Mouse (Mus musculus) stomach, postnatal 0 days (tissue): ENCODE measurements around the gene Gata5. TPM values are rescaled to one million over a fixed set of nuclear protein-coding genes. Genes with fewer than 3 reads are reported as not detected.

ENCODE experiments used
- ATAC-seq: fragments of 200-750 bp; cut with Nextera tagmentation; 2 replicates; pipeline ENCODE4 v1.8.0; 2017; ENCODE audit not compliant: low FRiP score, low TSS enrichment
- DNase-seq: peaks from one replicate; pipeline ENCODE4 v3.0.0-alpha.2; 2016; ENCODE audit warnings: low spot score
- H3K27ac ChIP-seq: fragments of 300-500 bp; sonication (generic); replicated peaks from 2 replicates; pipeline ENCODE4 v1.5.1; 2014; ENCODE audit warnings: mild to moderate bottlenecking, control low read depth
- H3K27me3 ChIP-seq: fragments of 300-500 bp; sonication (generic); 2 replicates; pipeline ENCODE4 v1.6.1; 2014; ENCODE audit warnings: low read length; ENCODE audit not compliant: control insufficient read depth, insufficient read depth
- H3K36me3 ChIP-seq: fragments of 300-500 bp; sonication (generic); 2 replicates; pipeline ENCODE4 v1.6.1; 2014; ENCODE audit warnings: low read length, mixed read lengths; ENCODE audit not compliant: control insufficient read depth, insufficient read depth
- H3K4me1 ChIP-seq: fragments of 300-500 bp; sonication (generic); replicated peaks from 2 replicates; pipeline ENCODE4 v1.6.1; 2014; ENCODE audit warnings: antibody characterized with exemption; ENCODE audit not compliant: control insufficient read depth, insufficient read depth
- H3K4me2 ChIP-seq: fragments of 300-500 bp; sonication (generic); replicated peaks from 2 replicates; pipeline ENCODE4 v1.6.1; 2014; ENCODE audit warnings: low read depth, mild to moderate bottlenecking, control low read depth, moderate library complexity
- H3K4me3 ChIP-seq: fragments of 300-500 bp; sonication (generic); 2 replicates; pipeline ENCODE4 v1.5.1; 2014; ENCODE audit warnings: low read depth, low read length, control low read depth
- H3K9ac ChIP-seq: fragments of 300-500 bp; sonication (generic); 2 replicates; pipeline ENCODE4 v1.6.1; 2014; ENCODE audit warnings: mild to moderate bottlenecking, low read length, control low read depth, mixed read lengths
- H3K9me3 ChIP-seq: fragments of 300-500 bp; sonication (generic); 2 replicates; pipeline ENCODE4 v1.6.1; 2016; ENCODE audit warnings: low read length; ENCODE audit not compliant: control insufficient read depth
- CTCF ChIP-seq: IDR thresholded peaks from 2 replicates; pipeline ENCODE4 v1.5.1; 2016; ENCODE audit warnings: antibody characterized with exemption, low read depth, mild to moderate bottlenecking, moderate library complexity
- EP300 ChIP-seq: optimal IDR thresholded peaks from 2 replicates; pipeline ENCODE3; 2016; ENCODE audit warnings: antibody characterized with exemption
- WGBS: fragments of 180-500 bp; shearing (Covaris S2); extraction: QIAGEN DNeasy Blood & Tissue Kit; methylation state at CpG from one replicate; pipeline ENCODE4 v1.1.7; 2014; 5-methylcytosine and 5-hydroxymethylcytosine counted together
- polyA plus RNA-seq: library from polyadenylated mRNA; unstranded; fragments of >200 nt; fragmentation: Nextera tagmentation; extraction: Ambion mirVana; gene quantifications from 2 replicates; pipeline ENCODE4 v1.2.1, GENCODE M21; 2015

Gata5 gene
- polyA plus RNA-seq, 1 experiment from 2014 or later = 5.9 TPM

- no peaks in the 10 kb centered on the region for H3K9me3 ChIP-seq
- H3K9ac ChIP-seq = no peak overlapping the region
- no peak overlapping the region for H3K4me3 ChIP-seq
- H3K4me2 ChIP-seq = no peak overlapping the region
- H3K36me3 ChIP-seq = no peaks in the 10 kb centered on the region
- WGBS = 26% methylated on average over 5 of the region's 5 CpGs
- no peak overlapping the region for H3K27ac ChIP-seq
- no peak for DNase-seq
- ATAC-seq = no peak; the same call in 1 of the 2 replicates
- H3K27me3 ChIP-seq = no peaks in the 10 kb centered on the region
- no peak for TF ChIP-seq CTCF
- TF ChIP-seq EP300 = no peak
- no peaks in the 10 kb centered on the region for H3K4me1 ChIP-seq
Measured at GRCm38 (mm10) chr2:180300771-180301170, 33.7 kb downstream of the Gata5 start.

GRCm38 (mm10) chr2:180300252-180300651 is 34.2 kb downstream of the Gata5 start:
- H3K4me2 ChIP-seq = no peak overlapping the region
- H3K4me3 ChIP-seq = no peak overlapping the region
- H3K4me1 ChIP-seq = no peaks in the 10 kb centered on the region
- TF ChIP-seq EP300 (no peak), CTCF (no peak)
- no peak for DNase-seq
- H3K27me3 ChIP-seq = no peaks in the 10 kb centered on the region
- H3K36me3 ChIP-seq = no peaks in the 10 kb centered on the region
- H3K27ac ChIP-seq = no peak overlapping the region
- 28% methylated on average over 2 of the region's 2 CpGs for WGBS
- ATAC-seq = no peak
- no peaks in the 10 kb centered on the region for H3K9me3 ChIP-seq
- no peak overlapping the region for H3K9ac ChIP-seq

DNA sequence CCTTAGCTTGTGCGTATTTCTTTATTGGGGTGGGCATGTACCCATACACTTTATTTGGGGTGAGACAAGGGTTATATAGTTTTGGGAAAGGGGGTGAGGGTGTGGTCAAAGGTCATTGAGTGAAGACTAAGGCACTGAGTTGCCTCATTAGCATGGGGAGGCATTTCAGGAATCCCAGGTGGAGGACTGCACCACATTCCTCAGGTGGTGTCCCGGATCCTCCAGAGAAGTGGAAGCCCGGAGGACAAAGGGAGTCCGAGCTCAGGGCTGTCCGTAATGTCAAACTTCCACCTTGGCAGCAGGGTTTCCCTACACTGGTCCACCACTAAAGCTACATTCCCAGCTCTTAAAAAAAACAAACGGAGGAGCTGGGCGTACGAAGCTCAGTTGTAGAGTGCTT is 41.6 kb downstream of the Gata5 start:
- 67% methylated on average over 8 of the region's 8 CpGs for WGBS
- Histone ChIP-seq H3K4me1 (peaks cover 10% of the 10 kb centered on the region), H3K4me3 (no peak overlapping the region), H3K9ac (no peak overlapping the region), H3K36me3 (no peaks in the 10 kb centered on the region), H3K9me3 (no peaks in the 10 kb centered on the region), H3K4me2 (no peak overlapping the region), H3K27ac (no peak overlapping the region), H3K27me3 (no peaks in the 10 kb centered on the region)
- DNase-seq (no peak), ATAC-seq (no peak)
- TF ChIP-seq CTCF (no peak), EP300 (no peak)

GRCm38 (mm10) chr2:180292026-180292425 is 42.5 kb downstream of the Gata5 start:
- no peaks in the 10 kb centered on the region for H3K9me3 ChIP-seq
- 0 out of 2 replicates have a peak overlapping the region, but pooled peaks have one; percentile 14 for H3K4me2 ChIP-seq
- no peaks in the 10 kb centered on the region for H3K36me3 ChIP-seq
- no peaks in the 10 kb centered on the region for H3K27me3 ChIP-seq
- TF ChIP-seq CTCF (no peak), EP300 (no peak)
- H3K4me1 ChIP-seq = peaks cover 10% of the 10 kb centered on the region
- peak overlapping the region; percentile 49 for H3K27ac ChIP-seq
- DNase-seq (no peak), ATAC-seq (peak; percentile 2; the same call in 1 of the 2 replicates)
- WGBS = 38% methylated on average over 4 of the region's 4 CpGs
- H3K4me3 ChIP-seq = no peak overlapping the region
- H3K9ac ChIP-seq = 0 out of 2 replicates have a peak overlapping the region, but pooled peaks have one; percentile 18

DNA sequence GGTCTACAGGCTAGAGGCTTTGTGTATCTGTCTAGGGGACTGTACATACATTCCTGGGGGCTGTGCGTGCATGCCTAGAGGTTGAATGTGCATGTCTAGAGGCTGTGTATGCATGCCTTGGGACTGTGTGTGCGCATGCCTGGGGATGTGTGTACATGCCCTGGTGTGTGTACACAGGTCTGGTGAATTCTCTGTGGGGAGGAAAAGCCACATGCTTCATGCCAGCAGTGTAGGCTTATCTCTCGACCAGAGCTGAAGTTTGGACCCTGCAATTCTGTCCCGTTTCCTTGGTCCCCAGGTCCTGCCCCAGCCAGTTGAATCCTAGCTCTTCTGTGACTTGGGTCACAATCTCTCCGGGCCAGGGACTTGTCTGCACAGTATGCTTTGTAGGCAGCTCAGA is 42.9 kb downstream of the Gata5 start:
- H3K9ac ChIP-seq = 0 out of 2 replicates have a peak overlapping the region, but pooled peaks have one; percentile 18
- no peaks in the 10 kb centered on the region for H3K9me3 ChIP-seq
- DNase-seq (peak; percentile 73), ATAC-seq (peak; percentile 88)
- WGBS = 48% methylated on average over 5 of the region's 5 CpGs
- peak overlapping the region; percentile 49 for H3K27ac ChIP-seq
- H3K4me3 ChIP-seq = no peak overlapping the region
- no peaks in the 10 kb centered on the region for H3K27me3 ChIP-seq
- peaks cover 10% of the 10 kb centered on the region for H3K4me1 ChIP-seq
- TF ChIP-seq EP300 = no peak
- no peak for TF ChIP-seq CTCF
- H3K4me2 ChIP-seq = no peak overlapping the region
- no peaks in the 10 kb centered on the region for H3K36me3 ChIP-seq

GRCm38 (mm10) chr2:180290503-180290902 is 44.0 kb downstream of the Gata5 start:
- Histone ChIP-seq H3K9me3 (no peaks in the 10 kb centered on the region), H3K4me2 (no peak overlapping the region), H3K4me3 (no peak overlapping the region), H3K9ac (no peak overlapping the region), H3K27me3 (no peaks in the 10 kb centered on the region), H3K27ac (peak overlapping the region; percentile 30), H3K36me3 (no peaks in the 10 kb centered on the region), H3K4me1 (peaks cover 10% of the 10 kb centered on the region)
- DNase-seq = no peak
- no peak for ATAC-seq
- TF ChIP-seq EP300 (no peak), CTCF (no peak)
- 48% methylated on average over 6 of the region's 6 CpGs for WGBS
